Mouse (Mus musculus) midbrain, postnatal 0 days (tissue): ENCODE results near the gene Gm10096. TPM values are rescaled to one million over a fixed set of nuclear protein-coding genes. Genes with fewer than 3 reads are reported as not detected.
"Not testable (repeated sequence)": the region's sequence is repeated elsewhere in the genome, so short reads cannot be mapped to it uniquely, and the experiment has no call there.

Source experiments
- ATAC-seq: fragments of 200-750 bp; cut with Nextera tagmentation; 2 replicates; pipeline ENCODE4 v1.8.0; 2017; ENCODE audit warnings: moderate number of reproducible peaks, mild to moderate bottlenecking, moderate TSS enrichment, moderate library complexity; ENCODE audit not compliant: low FRiP score
- DNase-seq: peaks from one replicate; pipeline ENCODE4 v3.0.0-alpha.2; 2015; ENCODE audit warnings: low spot score
- H3K27ac ChIP-seq: fragments of 300-500 bp; sonication (generic); 2 replicates; pipeline ENCODE4 v1.5.1; 2014; ENCODE audit warnings: low read depth, mild to moderate bottlenecking, low read length, mixed read lengths
- H3K27me3 ChIP-seq: fragments of 300-500 bp; sonication (generic); 2 replicates; pipeline ENCODE4 v1.6.1; 2014; ENCODE audit warnings: low read length, control low read depth, mixed read lengths; ENCODE audit not compliant: insufficient read depth
- H3K36me3 ChIP-seq: fragments of 300-500 bp; sonication (generic); 2 replicates; pipeline ENCODE4 v1.6.1; 2014; ENCODE audit warnings: low read length, control low read depth, mixed read lengths; ENCODE audit not compliant: insufficient read depth
- H3K4me1 ChIP-seq: fragments of 300-500 bp; sonication (generic); 2 replicates; pipeline ENCODE4 v1.6.1; 2014; ENCODE audit warnings: mild to moderate bottlenecking, control low read depth, antibody characterized with exemption, low read length, mixed read lengths; ENCODE audit not compliant: insufficient read depth
- H3K4me2 ChIP-seq: fragments of 300-500 bp; sonication (generic); 2 replicates; pipeline ENCODE4 v1.6.1; 2014; ENCODE audit warnings: low read depth, mild to moderate bottlenecking, low read length, mixed read lengths; ENCODE audit not compliant: poor library complexity, severe bottlenecking
- H3K4me3 ChIP-seq: fragments of 300-500 bp; sonication (generic); 2 replicates; pipeline ENCODE4 v1.5.1; 2014; ENCODE audit warnings: low read depth, mild to moderate bottlenecking, low read length, moderate library complexity
- H3K9ac ChIP-seq: fragments of 300-500 bp; sonication (generic); replicated peaks from 2 replicates; pipeline ENCODE4 v1.6.1; 2014; ENCODE audit warnings: mild to moderate bottlenecking, low read length, moderate library complexity, mixed read lengths; ENCODE audit not compliant: poor library complexity, severe bottlenecking
- H3K9me3 ChIP-seq: fragments of 300-500 bp; sonication (generic); 2 replicates; pipeline ENCODE4 v1.6.1; 2016; ENCODE audit warnings: low read length, control low read depth
- WGBS: fragments of 180-500 bp; shearing (Covaris S2); extraction: QIAGEN DNeasy Blood & Tissue Kit; methylation state at CpG from one replicate; pipeline ENCODE4 v1.1.7; 2014; 5-methylcytosine and 5-hydroxymethylcytosine counted together
- polyA plus RNA-seq: library from polyadenylated mRNA; unstranded; fragments of >200 nt; fragmentation: Nextera tagmentation; extraction: Ambion mirVana; gene quantifications from 2 replicates; pipeline ENCODE4 v1.2.1, GENCODE M21; 2015
- total RNA-seq: library from RNA; depleted of rRNA; stranded (reverse); fragments of >200 nt; gene quantifications from 2 replicates; pipeline ENCODE4 v1.2.3, GENCODE M21; 2014; rRNA removed

Gm10096 gene
- total RNA-seq: not detected in 2 replicates
- polyA plus RNA-seq: not detected in 2 replicates

DNA sequence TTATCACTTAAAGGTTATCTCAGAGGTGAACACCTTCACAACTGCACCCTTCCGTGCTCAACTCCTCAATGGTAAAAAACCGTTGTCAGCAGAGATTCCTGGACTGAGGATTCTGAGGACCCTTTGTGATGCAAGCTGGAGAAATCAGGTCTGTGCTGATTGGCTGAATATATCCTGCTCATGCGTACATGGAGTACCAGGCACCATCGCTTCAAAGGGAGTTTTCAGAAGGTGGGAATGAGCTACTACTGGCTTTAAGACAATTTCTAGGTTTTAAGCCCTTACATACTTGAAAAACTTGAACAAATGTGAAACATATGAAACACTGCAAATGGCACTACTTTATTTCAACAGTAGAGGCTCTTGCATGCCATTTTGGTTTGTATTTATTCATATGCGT lies at the start of gene Gm10096:
Gene Gm10096 (minus strand): TSS at position 101 of the 400 bp plus-strand sequence.
- ATAC-seq, H3K4me2 ChIP-seq, DNase-seq, H3K27ac ChIP-seq, H3K36me3 ChIP-seq, H3K9me3 ChIP-seq, H3K9ac ChIP-seq, H3K4me1 ChIP-seq, H3K27me3 ChIP-seq, H3K4me3 ChIP-seq: not testable (repeated sequence)
- WGBS: no CpG with 5 or more reads among the region's 5 CpGs
